Mouse (Mus musculus) kidney, adult 2 months (tissue): ENCODE measurements at regions not wholly inside any gene's neighbourhood (a gene's known extent, or its start where the extent isn't known, plus 50 kb on each side); places are given as distances from the start of the nearest gene placed in this dataset.

Source experiments
- DNase-seq: peaks from one replicate; pipeline ENCODE4 v3.0.0; 2021
- H3K27ac ChIP-seq: fragments of 200-500 bp; 2 replicates; pipeline ENCODE4 v1.5.1; 2012; ENCODE audit warnings: low read depth, low read length, control low read depth, inconsistent platforms; ENCODE audit not compliant: insufficient read depth
- H3K27me3 ChIP-seq: fragments of 200-500 bp; replicated peaks from 2 replicates; pipeline ENCODE4 v1.6.1; 2012; ENCODE audit warnings: mild to moderate bottlenecking, moderate library complexity, low read length, inconsistent platforms; ENCODE audit not compliant: control insufficient read depth, insufficient read depth
- H3K36me3 ChIP-seq: fragments of 200-500 bp; 2 replicates; pipeline ENCODE4 v1.6.1; 2012; ENCODE audit warnings: mild to moderate bottlenecking, moderate library complexity, low read length, inconsistent platforms; ENCODE audit not compliant: control insufficient read depth, insufficient read depth
- H3K4me1 ChIP-seq: fragments of 200-500 bp; 2 replicates; pipeline ENCODE4 v1.6.1; 2011; ENCODE audit warnings: low read length; ENCODE audit not compliant: control insufficient read depth, insufficient read depth
- H3K4me3 ChIP-seq: fragments of 200-500 bp; 2 replicates; pipeline ENCODE4 v1.5.1; 2011; ENCODE audit warnings: mild to moderate bottlenecking, low read depth, low read length, control low read depth; ENCODE audit not compliant: insufficient read depth
- CTCF ChIP-seq: fragments of 200-500 bp; conservative IDR thresholded peaks from 2 replicates; pipeline ENCODE4 v1.5.1; 2011; ENCODE audit warnings: low read depth, mild to moderate bottlenecking, control low read depth, low read length, moderate library complexity, mixed read lengths; ENCODE audit not compliant: insufficient read depth, insufficient read length
- POLR2A ChIP-seq: fragments of 200-500 bp; IDR thresholded peaks from one replicate; pipeline ENCODE4 v1.6.1; 2011; ENCODE audit warnings: low read depth, low read length, control low read depth
- WGBS: fragments of 180-500 bp; shearing (Covaris S2); methylation state at CpG from one replicate; pipeline ENCODE4 v1.1.7; 2018; 5-methylcytosine and 5-hydroxymethylcytosine counted together

DNA sequence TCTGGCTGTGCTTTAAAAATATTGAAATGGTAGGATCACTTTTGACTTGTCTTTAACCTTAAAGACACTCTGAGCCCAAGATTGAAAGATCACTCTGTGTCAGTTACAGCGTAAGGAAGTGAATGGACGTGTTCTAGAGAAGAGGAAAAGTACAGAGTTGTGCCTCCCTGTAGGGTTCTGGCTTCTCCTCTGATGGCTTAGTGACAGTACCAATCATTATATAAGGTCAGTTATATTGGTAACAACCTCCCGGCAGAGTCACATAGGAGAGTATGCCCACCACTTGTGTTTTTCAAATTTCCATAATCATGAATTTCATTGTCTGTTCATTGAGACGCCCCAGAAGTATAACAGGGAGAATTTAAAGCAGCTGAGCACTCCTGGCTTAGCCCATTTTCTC lies 141.6 kb upstream of the Cttnbp2 start:
- Histone ChIP-seq H3K36me3 (no peaks in the 10 kb centered on the region), H3K27ac (no peak overlapping the region), H3K4me3 (no peak overlapping the region), H3K4me1 (no peaks in the 10 kb centered on the region), H3K27me3 (no peaks in the 10 kb centered on the region)
- no peak for DNase-seq
- 86% methylated on average over 4 of the region's 4 CpGs for WGBS
- no peak for TF ChIP-seq CTCF
- no peak for TF ChIP-seq POLR2A

GRCm38 (mm10) chr6:18656772-18657401 lies 142.2 kb upstream of the Cttnbp2 start:
- WGBS = 76% methylated on average over 7 of the region's 7 CpGs
- Histone ChIP-seq H3K4me1 (no peaks in the 10 kb centered on the region), H3K4me3 (no peak overlapping the region), H3K27ac (no peak overlapping the region), H3K36me3 (no peaks in the 10 kb centered on the region), H3K27me3 (no peaks in the 10 kb centered on the region)
- no peak for DNase-seq
- TF ChIP-seq CTCF = no peak
- no peak for TF ChIP-seq POLR2A

GRCm38 (mm10) chr6:18664687-18665086 lies 150.0 kb upstream of the Cttnbp2 start:
- Histone ChIP-seq H3K4me3 (no peak overlapping the region), H3K4me1 (no peaks in the 10 kb centered on the region), H3K36me3 (no peaks in the 10 kb centered on the region), H3K27ac (no peak overlapping the region), H3K27me3 (no peaks in the 10 kb centered on the region)
- 92% methylated on average over 4 of the region's 4 CpGs for WGBS
- TF ChIP-seq POLR2A (no peak), CTCF (no peak)
- no peak for DNase-seq

DNA sequence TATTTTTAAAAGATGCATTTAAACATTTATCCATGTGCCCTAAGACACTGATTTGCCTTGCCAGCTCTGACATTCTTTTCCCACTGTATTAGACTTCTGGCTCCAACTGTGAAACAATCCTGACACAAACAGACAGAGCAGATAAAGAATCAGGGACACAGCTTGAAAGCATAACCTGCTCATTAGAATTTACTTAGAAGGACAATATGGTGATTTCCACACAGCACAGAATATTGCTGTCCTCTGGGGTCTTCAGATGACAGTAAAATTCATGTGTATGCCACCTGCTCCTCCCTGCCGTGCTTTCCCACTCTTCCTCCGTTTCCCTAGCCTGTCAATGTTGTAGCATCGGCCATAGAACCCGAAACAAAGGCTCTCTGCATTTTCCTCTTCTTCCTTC lies 151.3 kb upstream of the Cttnbp2 start:
- H3K27ac ChIP-seq = no peak overlapping the region
- no peaks in the 10 kb centered on the region for H3K27me3 ChIP-seq
- H3K36me3 ChIP-seq = no peaks in the 10 kb centered on the region
- DNase-seq = no peak
- no peaks in the 10 kb centered on the region for H3K4me1 ChIP-seq
- WGBS = 90% methylated on average over 4 of the region's 4 CpGs
- TF ChIP-seq POLR2A (no peak), CTCF (no peak)
- no peak overlapping the region for H3K4me3 ChIP-seq

- Histone ChIP-seq H3K4me1 (no peaks in the 10 kb centered on the region), H3K27me3 (no peaks in the 10 kb centered on the region), H3K36me3 (no peaks in the 10 kb centered on the region), H3K27ac (no peak overlapping the region), H3K4me3 (no peak overlapping the region)
- WGBS = 85% methylated on average over 4 of the region's 4 CpGs
- no peak for TF ChIP-seq CTCF
- no peak for TF ChIP-seq POLR2A
- DNase-seq = no peak
Measured at GRCm38 (mm10) chr6:18666543-18666942, 151.9 kb upstream of the Cttnbp2 start.

GRCm38 (mm10) chr6:18670677-18671076 lies 156.0 kb upstream of the Cttnbp2 start:
- H3K27ac ChIP-seq = no peak overlapping the region
- H3K27me3 ChIP-seq = no peaks in the 10 kb centered on the region
- H3K4me3 ChIP-seq = no peak overlapping the region
- no peaks in the 10 kb centered on the region for H3K36me3 ChIP-seq
- DNase-seq = no peak
- TF ChIP-seq CTCF (no peak), POLR2A (no peak)
- 42% methylated on average over 1 of the region's 1 CpGs for WGBS
- no peaks in the 10 kb centered on the region for H3K4me1 ChIP-seq

DNA sequence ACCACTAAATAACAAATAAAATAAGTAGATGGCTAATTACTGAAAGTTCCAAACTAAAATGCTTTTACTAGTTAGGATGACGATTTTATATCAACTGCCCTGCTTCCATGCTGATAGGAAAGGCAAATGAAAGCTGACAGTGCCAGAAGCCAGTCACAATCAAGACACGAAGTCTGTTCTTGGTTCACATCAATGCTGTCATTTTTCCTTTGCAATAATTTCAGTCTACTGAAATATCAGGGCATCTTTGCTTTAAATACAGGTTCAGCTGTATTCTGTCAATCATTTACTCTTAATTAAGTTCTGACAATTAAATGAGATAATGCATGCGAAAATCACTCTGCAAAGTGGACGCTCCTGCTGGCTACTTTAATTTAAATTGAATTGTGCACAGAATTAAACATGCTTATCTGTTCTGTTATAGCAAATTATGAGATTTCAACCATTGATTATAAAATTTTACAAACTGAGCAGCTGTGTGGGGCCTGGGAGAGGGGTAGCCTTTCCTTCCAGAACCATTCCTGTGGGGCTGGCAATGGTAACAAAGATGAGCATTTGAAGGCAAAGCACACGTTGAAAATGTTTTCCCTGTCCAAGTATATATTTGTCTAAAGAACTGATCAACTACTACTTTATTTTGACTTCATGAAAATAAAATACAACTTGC lies 160.1 kb upstream of the Cttnbp2 start:
- Histone ChIP-seq H3K4me3 (no peak overlapping the region), H3K27me3 (no peaks in the 10 kb centered on the region), H3K4me1 (no peaks in the 10 kb centered on the region), H3K36me3 (no peaks in the 10 kb centered on the region), H3K27ac (no peak overlapping the region)
- 64% methylated on average over 5 of the region's 5 CpGs for WGBS
- DNase-seq = no peak
- TF ChIP-seq CTCF (no peak), POLR2A (no peak)
